25 mouse cellular contexts compared by ENCODE assay signal in genomic region chr3:32125431-32125830, GRCm38 (mm10).
A peak's percentile ranks its signal among the peaks of the same experiment; 100 is the strongest.
DNase-seq lines count a peak whose midpoint lies in the region; ATAC-seq lines count a peak whose summit lies in the region.
"Had no signal": no experiment of that assay in that cellular context is flagged by ENCODE, and none has a peak within 500 bp of the region (broad histone marks: within the 10 kb centered on the region; RNA-seq: fewer than 3 reads in every experiment).

No protein-coding gene starts in this region.

- no peak for ATAC-seq in neural tube, embryonic 15.5 days (ENCODE audit: low FRiP score)
- ATAC-seq: CD4-positive, CD25-positive, alpha-beta regulatory T cell, adult 4 months; forebrain, embryonic 13.5 days; forebrain, embryonic 16.5 days; hindbrain, postnatal 0 days; inflammation-experienced regulatory T-cells, adult 6 months had no signal

- no peak overlapping the region for H3K9ac ChIP-seq in neural tube, embryonic 15.5 days (replicated peaks)
- H3K9ac ChIP-seq: forebrain, embryonic 13.5 days; heart, embryonic 13.5 days; hindbrain, embryonic 14.5 days had no signal

- no peaks in the 10 kb centered on the region for H3K9me3 ChIP-seq in neural tube, embryonic 15.5 days (replicated peaks)
- H3K9me3 ChIP-seq: forebrain, embryonic 10.5 days; forebrain, embryonic 13.5 days; heart, embryonic 13.5 days had no signal

- no peak overlapping the region for H3K27ac ChIP-seq in neural tube, embryonic 15.5 days (replicated peaks)
- H3K27ac ChIP-seq: forebrain, embryonic 10.5 days; forebrain, embryonic 13.5 days; gastrocnemius, adult 2 months; heart, embryonic 13.5 days; hindbrain, embryonic 14.5 days; hindbrain, postnatal 0 days had no signal

- no peaks in the 10 kb centered on the region for H3K4me1 ChIP-seq in neural tube, embryonic 15.5 days
- H3K4me1 ChIP-seq: forebrain, embryonic 13.5 days; heart, embryonic 13.5 days had no signal

- no peak overlapping the region for H3K4me3 ChIP-seq in neural tube, embryonic 15.5 days (replicated peaks)
- H3K4me3 ChIP-seq: forebrain, embryonic 10.5 days; forebrain, embryonic 13.5 days; gastrocnemius, adult 2 months; heart, embryonic 13.5 days had no signal

- intact Hi-C loops in left cerebral cortex, postnatal 36 days (cut with DNase I): no loop called here

- peak; percentile 22 for DNase-seq in neural tube, embryonic 10.5 days (ENCODE audit: extremely low spot score, low spot score)
- DNase-seq in embryo, embryonic 11 days: peak; percentile 24
- DNase-seq in mesoderm, embryonic 11.5 days (ENCODE audit: low read depth, low spot score): peak; percentile 48
- no peak for DNase-seq in adrenal gland, postnatal 36 days
- DNase-seq in left cerebral cortex, postnatal 36 days (ENCODE audit: low spot score in 2 of 2): no peak
- DNase-seq: adrenal gland, adult 2 months; adrenal gland, postnatal 14 days; cerebellum, adult 11-12 months; cerebellum, adult 8-10 months; cerebellum, postnatal 10 days; cerebellum, postnatal 36 days; gastrocnemius, adult 2 months; gastrocnemius, postnatal 14 days; heart, adult 18-20 months; heart, postnatal 14 days; heart, postnatal 4 days had no signal

- 61% methylated on average over 4 of the region's 4 CpGs for WGBS in neural tube, embryonic 15.5 days

- H3K4me2 ChIP-seq in neural tube, embryonic 15.5 days: no peak overlapping the region
- H3K4me2 ChIP-seq: forebrain, embryonic 13.5 days; heart, embryonic 13.5 days; hindbrain, embryonic 14.5 days had no signal

- no peaks in the 10 kb centered on the region for H3K36me3 ChIP-seq in neural tube, embryonic 15.5 days
- H3K36me3 ChIP-seq: forebrain, embryonic 10.5 days; heart, embryonic 13.5 days had no signal

- H3K27me3 ChIP-seq in neural tube, embryonic 15.5 days (replicated peaks): no peaks in the 10 kb centered on the region
- H3K27me3 ChIP-seq: forebrain, embryonic 13.5 days; heart, embryonic 13.5 days had no signal

Comparison
In these comparisons a context has a peak if more than half of its experiments do, and no peak if none do; other contexts are left out.
1. DNase-seq: peak in neural tube, embryonic 10.5 days (single experiment), embryo, embryonic 11 days (single experiment) and mesoderm, embryonic 11.5 days (single experiment); none in adrenal gland, postnatal 36 days (0 of 2) and left cerebral cortex, postnatal 36 days (0 of 2).